Comparison of ENCODE assay signal across 12 mouse cellular contexts in the genomic region with DNA sequence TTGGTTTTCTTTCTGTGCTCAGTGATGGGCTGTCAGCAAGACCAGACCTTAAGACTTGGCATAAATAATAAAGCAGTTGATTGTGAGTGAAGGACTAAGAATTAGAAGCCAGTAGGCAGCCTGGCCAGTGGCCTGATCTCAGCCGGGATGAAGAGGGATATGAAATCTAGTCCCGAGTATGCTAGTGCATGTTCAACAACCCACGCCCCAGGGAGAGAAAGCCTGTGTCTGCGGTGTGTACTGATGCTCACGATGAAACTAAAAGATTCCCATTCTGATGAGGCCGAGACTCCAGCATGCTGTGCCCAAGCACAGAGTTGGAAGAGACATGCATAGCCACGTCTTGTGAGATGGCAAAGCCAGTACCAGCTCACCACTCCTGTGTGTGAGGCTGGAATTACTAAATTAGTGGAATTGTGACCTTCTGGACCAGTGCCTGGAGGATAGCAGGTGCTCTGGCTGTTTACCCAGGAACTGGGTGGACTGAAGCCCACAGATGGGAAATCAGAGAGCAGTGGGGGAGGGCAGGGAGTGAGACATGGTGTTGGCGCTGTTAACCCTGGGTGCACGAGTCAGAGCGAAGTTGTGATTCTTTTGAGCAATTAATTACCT. TPM values are rescaled to one million over a fixed set of nuclear protein-coding genes. Genes with fewer than 3 reads are reported as not detected.
DNase-seq lines count a peak whose midpoint lies in the region; ATAC-seq lines count a peak whose summit lies in the region.
"Had no signal": no experiment of that assay in that cellular context is flagged by ENCODE, and none has a peak within 500 bp of the region (broad histone marks: within the 10 kb centered on the region; RNA-seq: fewer than 3 reads in every experiment).

No protein-coding gene starts in this region.

- no peak for DNase-seq in hindbrain, embryonic 10.5 days (ENCODE audit: low spot score)
- DNase-seq in right cerebral cortex, postnatal 4 days, result peak; percentile 11
- DNase-seq in right cerebral cortex, adult 18-20 months, result no peak
- DNase-seq in T-cell, adult 2 months (ENCODE audit: low spot score), result no peak
- no peak for DNase-seq in embryo, embryonic 9.5 days (ENCODE audit: extremely low spot score)
- no peak for DNase-seq in layer of hippocampus, adult 18-20 months (ENCODE audit: low spot score in 2 of 2)

- H3K4me1 ChIP-seq in hindbrain, embryonic 15.5 days (replicated peaks), result no peaks in the 10 kb centered on the region
- no peaks in the 10 kb centered on the region for H3K4me1 ChIP-seq in hindbrain, embryonic 10.5 days (replicated peaks)
- H3K4me1 ChIP-seq in intestine, embryonic 16.5 days (ENCODE audit: control insufficient read depth, insufficient read depth, low read length), result no peaks in the 10 kb centered on the region; the same call in 1 of the 2 replicates
- H3K4me1 ChIP-seq: limb, embryonic 15.5 days; megakaryocyte, embryonic 14.5 days had no signal

- H3K27me3 ChIP-seq in hindbrain, embryonic 15.5 days, result no peaks in the 10 kb centered on the region
- no peaks in the 10 kb centered on the region for H3K27me3 ChIP-seq in hindbrain, embryonic 10.5 days (ENCODE audit: insufficient read depth, poor library complexity, severe bottlenecking)
- no peaks in the 10 kb centered on the region for H3K27me3 ChIP-seq in intestine, embryonic 16.5 days (replicated peaks; ENCODE audit: control insufficient read depth, insufficient read depth, low read length)
- H3K27me3 ChIP-seq: limb, embryonic 15.5 days; megakaryocyte, embryonic 14.5 days had no signal

- no peak overlapping the region for H3K4me2 ChIP-seq in hindbrain, embryonic 15.5 days
- H3K4me2 ChIP-seq in intestine, embryonic 16.5 days (ENCODE audit: low read depth, low read length), result no peak overlapping the region
- H3K4me2 ChIP-seq: limb, embryonic 15.5 days had no signal

- H3K36me3 ChIP-seq in hindbrain, embryonic 15.5 days, result no peaks in the 10 kb centered on the region
- no peaks in the 10 kb centered on the region for H3K36me3 ChIP-seq in hindbrain, embryonic 10.5 days
- H3K36me3 ChIP-seq in intestine, embryonic 16.5 days (ENCODE audit: control insufficient read depth, insufficient read depth, low read length), result no peaks in the 10 kb centered on the region
- H3K36me3 ChIP-seq: limb, embryonic 15.5 days had no signal

- no peak overlapping the region for H3K9ac ChIP-seq in hindbrain, embryonic 15.5 days
- H3K9ac ChIP-seq in intestine, embryonic 16.5 days (ENCODE audit: low read depth, low read length), result no peak overlapping the region
- H3K9ac ChIP-seq: limb, embryonic 15.5 days had no signal

- no peak overlapping the region for H3K27ac ChIP-seq in hindbrain, embryonic 15.5 days (replicated peaks)
- H3K27ac ChIP-seq in hindbrain, embryonic 10.5 days, result no peak overlapping the region
- H3K27ac ChIP-seq in intestine, embryonic 16.5 days (ENCODE audit: low read length), result no peak overlapping the region; the same call in 1 of the 2 replicates
- H3K27ac ChIP-seq: limb, embryonic 15.5 days had no signal

- H3K9me3 ChIP-seq in hindbrain, embryonic 15.5 days, result no peaks in the 10 kb centered on the region
- H3K9me3 ChIP-seq in hindbrain, embryonic 10.5 days, result no peaks in the 10 kb centered on the region
- H3K9me3 ChIP-seq in intestine, embryonic 16.5 days (ENCODE audit: control insufficient read depth, low read length), result no peaks in the 10 kb centered on the region
- H3K9me3 ChIP-seq: limb, embryonic 15.5 days had no signal

- no peak overlapping the region for H3K4me3 ChIP-seq in hindbrain, embryonic 15.5 days
- H3K4me3 ChIP-seq in hindbrain, embryonic 10.5 days, result no peak overlapping the region
- H3K4me3 ChIP-seq in intestine, embryonic 16.5 days (ENCODE audit: low read length), result no peak overlapping the region
- H3K4me3 ChIP-seq: limb, embryonic 15.5 days; megakaryocyte, embryonic 14.5 days had no signal

- peak; percentile 75 for ATAC-seq in hindbrain, embryonic 15.5 days (ENCODE audit: low FRiP score, low read depth)
- peak; percentile 46 for ATAC-seq in intestine, embryonic 16.5 days
- ATAC-seq: activated CD4-positive, CD25-positive, alpha-beta regulatory T cell, adult 4 months; inflammation-experienced regulatory T-cells, adult 6 months had no signal

- WGBS in hindbrain, embryonic 15.5 days, result 72% methylated on average over 10 of the region's 10 CpGs
- WGBS in hindbrain, embryonic 10.5 days, result 91% methylated on average over 10 of the region's 10 CpGs
- 71% methylated on average over 10 of the region's 10 CpGs for WGBS in intestine, embryonic 16.5 days

RNA-seq across cellular contexts. Expression of a gene that starts 23.6 kb away (rescaled TPM):
- 28.0 and 29.4 TPM in 2 replicates for polyA plus RNA-seq in hindbrain, embryonic 15.5 days (2015; fragmentation: Nextera tagmentation; extraction: Ambion mirVana)
- 15.0 and 24.4 TPM in 2 replicates for polyA plus RNA-seq in hindbrain, embryonic 10.5 days (2016; fragmentation: Nextera tagmentation; extraction: Ambion mirVana)
- 1.8 and 2.0 TPM in 2 replicates for polyA plus RNA-seq in intestine, embryonic 16.5 days (2015; fragmentation: Nextera tagmentation; extraction: Ambion mirVana)
- total RNA-seq in layer of hippocampus, adult 18-20 months (2021), result 10 to 100 TPM; 12.8 to 14.9 TPM
- polyA plus RNA-seq: activated CD4-positive, CD25-positive, alpha-beta regulatory T cell, adult 4 months; inflammation-experienced regulatory T-cells, adult 6 months had no signal
